Mouse (Mus musculus) bone marrow, adult 2 months (tissue): ENCODE measurements around the gene Fgr. TPM values are rescaled to one million over a fixed set of nuclear protein-coding genes. Genes with fewer than 3 reads are reported as not detected.
A peak's percentile ranks its signal among the peaks of the same experiment; 100 is the strongest.

Experiments
- H3K27ac ChIP-seq: fragments of 200-500 bp; 2 replicates; pipeline ENCODE4 v1.5.1; 2012; ENCODE audit warnings: low read depth, mild to moderate bottlenecking, control low read depth, inconsistent platforms, low read length; ENCODE audit not compliant: control insufficient read depth, poor library complexity, insufficient read depth
- H3K4me1 ChIP-seq: fragments of 200-500 bp; 2 replicates; pipeline ENCODE4 v1.6.1; 2011; ENCODE audit warnings: low read length; ENCODE audit not compliant: control insufficient read depth, insufficient read depth
- H3K4me3 ChIP-seq: fragments of 200-500 bp; replicated peaks from 2 replicates; pipeline ENCODE3; 2011; ENCODE audit warnings: mild to moderate bottlenecking, low read depth, low read length, control low read depth; ENCODE audit not compliant: control insufficient read depth
- CTCF ChIP-seq: fragments of 200-500 bp; IDR thresholded peaks from 2 replicates; pipeline ENCODE4 v1.5.1; 2011; ENCODE audit warnings: low read length, control low read depth; ENCODE audit not compliant: control insufficient read depth, insufficient read depth
- POLR2A ChIP-seq: fragments of 200-500 bp; IDR thresholded peaks from 2 replicates; pipeline ENCODE4 v1.6.1; 2011; ENCODE audit warnings: low read depth, mild to moderate bottlenecking, control low read depth, low read length, borderline replicate concordance; ENCODE audit not compliant: control insufficient read depth
- WGBS: fragments of 180-500 bp; shearing (Covaris S2); methylation state at CpG from one replicate; pipeline ENCODE4 v1.1.7; 2018; 5-methylcytosine and 5-hydroxymethylcytosine counted together
- polyA plus RNA-seq: library from polyadenylated mRNA; stranded (reverse); fragments of >200 nt; gene quantifications from 2 replicates; pipeline ENCODE4 v1.2.4, GENCODE M21; 2011; ENCODE audit warnings: low replicate concordance; ENCODE audit not compliant: missing spikeins, insufficient read depth, insufficient read length

The Fgr gene
- polyA plus RNA-seq, 1 experiment: 53.3 TPM

GRCm38 (mm10) chr4:132943088-132943487 is 30.8 kb upstream of the Fgr start:
- H3K4me1 ChIP-seq: peaks cover 13% of the 10 kb centered on the region
- TF ChIP-seq CTCF (no peak), POLR2A (no peak)
- no peak overlapping the region for H3K4me3 ChIP-seq
- 77% methylated on average over 8 of the region's 8 CpGs for WGBS
- no peak overlapping the region for H3K27ac ChIP-seq

GRCm38 (mm10) chr4:132944106-132944505 is 29.8 kb upstream of the Fgr start:
- H3K4me1 ChIP-seq: peaks cover 13% of the 10 kb centered on the region
- no peak for TF ChIP-seq CTCF
- TF ChIP-seq POLR2A: no peak
- no peak overlapping the region for H3K4me3 ChIP-seq
- no peak overlapping the region for H3K27ac ChIP-seq
- WGBS: 22% methylated on average over 12 of the region's 12 CpGs

GRCm38 (mm10) chr4:132944776-132945175 is 29.1 kb upstream of the Fgr start:
- TF ChIP-seq POLR2A: no peak
- no peak for TF ChIP-seq CTCF
- 43% methylated on average over 4 of the region's 4 CpGs for WGBS
- H3K4me1 ChIP-seq: peaks cover 13% of the 10 kb centered on the region
- no peak overlapping the region for H3K27ac ChIP-seq
- H3K4me3 ChIP-seq: no peak overlapping the region

GRCm38 (mm10) chr4:132945261-132946046 is 28.4 kb upstream of the Fgr start:
- WGBS: 5% methylated on average over 15 of the region's 15 CpGs
- peaks cover 16% of the 10 kb centered on the region for H3K4me1 ChIP-seq
- TF ChIP-seq CTCF (peak; percentile 97), POLR2A (no peak)
- H3K27ac ChIP-seq: peak overlapping the region; percentile 86
- peak overlapping the region; percentile 33 for H3K4me3 ChIP-seq

- Histone ChIP-seq H3K4me1 (peaks cover 16% of the 10 kb centered on the region), H3K27ac (peak overlapping the region; percentile 86), H3K4me3 (peak overlapping the region; percentile 33)
- 22% methylated on average over 27 of the region's 27 CpGs for WGBS
- TF ChIP-seq POLR2A (peak; percentile 49; the same call in 1 of the 2 replicates), CTCF (no peak)
Observed at GRCm38 (mm10) chr4:132946047-132947001, 27.6 kb upstream of the Fgr start.

GRCm38 (mm10) chr4:132949882-132950532 is 23.9 kb upstream of the Fgr start:
- no peak overlapping the region for H3K4me3 ChIP-seq
- H3K27ac ChIP-seq: peak overlapping the region; percentile 90
- WGBS: 82% methylated on average over 24 of the region's 24 CpGs
- H3K4me1 ChIP-seq: peaks cover 16% of the 10 kb centered on the region
- TF ChIP-seq CTCF (no peak), POLR2A (no peak)

GRCm38 (mm10) chr4:132950999-132951398 is 22.9 kb upstream of the Fgr start:
- TF ChIP-seq POLR2A (no peak), CTCF (no peak)
- WGBS: 18% methylated on average over 2 of the region's 2 CpGs
- Histone ChIP-seq H3K4me3 (peak overlapping the region; percentile 62), H3K4me1 (peaks cover 14% of the 10 kb centered on the region), H3K27ac (peak overlapping the region; percentile 90)
